In the genomic region with DNA sequence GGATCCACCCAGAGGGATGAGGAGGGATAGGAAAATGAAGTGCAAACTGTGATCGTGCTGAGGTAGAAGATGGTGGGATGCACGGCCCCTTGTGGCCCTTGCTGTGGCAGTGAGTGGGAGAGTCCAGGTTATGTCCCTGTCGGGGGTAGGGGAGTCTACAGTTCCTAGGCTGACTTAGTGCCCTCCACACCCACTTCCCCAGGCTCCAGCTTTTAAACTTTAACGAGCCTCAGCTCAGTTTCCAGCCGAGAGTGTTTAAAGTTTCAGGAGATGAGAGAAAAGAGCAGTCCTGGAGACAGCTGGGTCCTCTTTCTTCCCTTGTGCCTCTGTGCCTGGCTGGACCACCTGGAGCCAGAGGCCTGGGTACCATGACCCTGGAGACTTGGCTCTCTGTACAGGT, we compare ENCODE assay signal across 30 mouse cellular contexts. TPM values are rescaled to one million over a fixed set of nuclear protein-coding genes. Genes with fewer than 3 reads are reported as not detected.
A peak's percentile ranks its signal among the peaks of the same experiment; 100 is the strongest.
DNase-seq lines count a peak whose midpoint lies in the region; ATAC-seq lines count a peak whose summit lies in the region.
"Had no signal": no experiment of that assay in that cellular context is flagged by ENCODE, and none has a peak within 500 bp of the region (broad histone marks: within the 10 kb centered on the region; RNA-seq: fewer than 3 reads in every experiment).

No protein-coding gene starts in this region.

- H3K36me3 ChIP-seq in kidney, embryonic 14.5 days (ENCODE audit: control insufficient read depth, insufficient read depth, low read length): no peaks in the 10 kb centered on the region; the same call in 1 of the 2 replicates
- H3K36me3 ChIP-seq in limb, embryonic 12.5 days: 0 out of 2 replicates have a peak, but pooled peaks cover 5% of the 10 kb centered on the region
- H3K36me3 ChIP-seq in limb, embryonic 10.5 days: no peaks in the 10 kb centered on the region
- H3K36me3 ChIP-seq in liver, embryonic 16.5 days (ENCODE audit: control insufficient read depth, insufficient read depth): no peaks in the 10 kb centered on the region; the same call in 1 of the 2 replicates
- H3K36me3 ChIP-seq: forebrain, embryonic 12.5 days; heart, embryonic 15.5 days; hindbrain, embryonic 12.5 days; midbrain, embryonic 10.5 days; midbrain, embryonic 15.5 days; neural tube, embryonic 15.5 days had no signal

- ATAC-seq in kidney, embryonic 14.5 days (ENCODE audit: low FRiP score, low TSS enrichment): no peak
- ATAC-seq in limb, embryonic 12.5 days (ENCODE audit: insufficient number of reproducible peaks, insufficient read depth, low FRiP score, low TSS enrichment, low read depth): no peak
- ATAC-seq in liver, embryonic 16.5 days (ENCODE audit: low read depth): no peak
- ATAC-seq: CD4-positive, CD25-positive, alpha-beta regulatory T cell, adult 4 months; hindbrain, postnatal 0 days; intestine, embryonic 16.5 days; midbrain, embryonic 15.5 days had no signal

- H3K4me2 ChIP-seq in kidney, embryonic 14.5 days (replicated peaks; ENCODE audit: low read depth, low read length): no peak overlapping the region
- no peak overlapping the region for H3K4me2 ChIP-seq in limb, embryonic 12.5 days
- peak overlapping the region; percentile 4; the same call in 1 of the 2 replicates for H3K4me2 ChIP-seq in liver, embryonic 16.5 days (ENCODE audit: low read depth, low read length)
- H3K4me2 ChIP-seq: forebrain, embryonic 12.5 days; heart, embryonic 15.5 days; hindbrain, embryonic 12.5 days; limb, embryonic 15.5 days; lung, embryonic 15.5 days; midbrain, embryonic 15.5 days; neural tube, embryonic 15.5 days had no signal

- DNase-seq in kidney, adult 9 months: peak; percentile 57
- DNase-seq in limb, embryonic 10.5 days (ENCODE audit: low spot score): no peak
- peak; percentile 34 to 57 for DNase-seq in kidney, postnatal 25 days
- no peak for DNase-seq in heart, adult 9 months (ENCODE audit: low spot score in 2 of 2)
- DNase-seq: adrenal gland, postnatal 25 days; cerebellum, adult 18-20 months; cerebellum, postnatal 14 days; gastrocnemius, postnatal 14 days; heart, postnatal 36 days; right cerebral cortex, postnatal 25 days; thymus, adult 2 months; thymus, postnatal 36 days had no signal

- H3K4me1 ChIP-seq in kidney, embryonic 14.5 days (ENCODE audit: control insufficient read depth, insufficient read depth, low read length): peaks cover 7% of the 10 kb centered on the region
- H3K4me1 ChIP-seq in limb, embryonic 12.5 days (replicated peaks): peaks cover 27% of the 10 kb centered on the region
- H3K4me1 ChIP-seq in limb, embryonic 10.5 days: peaks cover 5% of the 10 kb centered on the region
- H3K4me1 ChIP-seq in liver, embryonic 16.5 days (ENCODE audit: control insufficient read depth, low read depth, low read length): peaks cover 32% of the 10 kb centered on the region

- 21% methylated on average over 5 of the region's 5 CpGs for WGBS in kidney, embryonic 14.5 days
- 35% methylated on average over 5 of the region's 5 CpGs for WGBS in limb, embryonic 12.5 days
- WGBS in limb, embryonic 10.5 days: 60% methylated on average over 5 of the region's 5 CpGs
- 69% methylated on average over 5 of the region's 5 CpGs for whole genome bisulfite sequencing in liver, embryonic 16.5 days (ENCODE audit: insufficient replicate concordance)

- no peak overlapping the region for H3K27ac ChIP-seq in kidney, embryonic 14.5 days (ENCODE audit: low read depth, low read length)
- H3K27ac ChIP-seq in limb, embryonic 12.5 days: no peak overlapping the region
- H3K27ac ChIP-seq in limb, embryonic 10.5 days: no peak overlapping the region
- no peak overlapping the region for H3K27ac ChIP-seq in liver, embryonic 16.5 days (ENCODE audit: low read length)
- H3K27ac ChIP-seq: forebrain, embryonic 12.5 days; heart, embryonic 10.5 days; heart, embryonic 15.5 days; hindbrain, embryonic 12.5 days; hindbrain, postnatal 0 days; layer of hippocampus, adult 2 months; left cerebral cortex, adult 2 months; limb, embryonic 15.5 days; lung, embryonic 15.5 days; midbrain, embryonic 10.5 days; midbrain, embryonic 15.5 days; neural tube, embryonic 15.5 days had no signal

- no peak overlapping the region for H3K4me3 ChIP-seq in kidney, embryonic 14.5 days (ENCODE audit: low read length)
- no peak overlapping the region for H3K4me3 ChIP-seq in limb, embryonic 12.5 days (replicated peaks)
- no peak overlapping the region for H3K4me3 ChIP-seq in limb, embryonic 10.5 days
- no peak overlapping the region for H3K4me3 ChIP-seq in liver, embryonic 16.5 days (ENCODE audit: low read depth, low read length)
- H3K4me3 ChIP-seq: erythroblast, embryonic 14.5 days; forebrain, embryonic 12.5 days; heart, embryonic 10.5 days; heart, embryonic 15.5 days; hindbrain, embryonic 12.5 days; layer of hippocampus, adult 2 months; left cerebral cortex, adult 2 months; limb, embryonic 15.5 days; lung, embryonic 15.5 days; midbrain, embryonic 10.5 days; midbrain, embryonic 15.5 days; neural tube, embryonic 15.5 days had no signal

- H3K9me3 ChIP-seq in kidney, embryonic 14.5 days (ENCODE audit: control insufficient read depth, low read length): no peaks in the 10 kb centered on the region
- H3K9me3 ChIP-seq in limb, embryonic 12.5 days: no peaks in the 10 kb centered on the region
- no peaks in the 10 kb centered on the region for H3K9me3 ChIP-seq in limb, embryonic 10.5 days (replicated peaks)
- no peaks in the 10 kb centered on the region for H3K9me3 ChIP-seq in liver, embryonic 16.5 days (replicated peaks; ENCODE audit: control insufficient read depth, low read length)
- H3K9me3 ChIP-seq: forebrain, embryonic 12.5 days; heart, embryonic 10.5 days; heart, embryonic 15.5 days; hindbrain, embryonic 12.5 days; limb, embryonic 15.5 days; lung, embryonic 15.5 days; midbrain, embryonic 10.5 days; midbrain, embryonic 15.5 days; neural tube, embryonic 15.5 days had no signal

- no peak overlapping the region for H3K9ac ChIP-seq in kidney, embryonic 14.5 days (ENCODE audit: low read depth, low read length)
- 0 out of 2 replicates have a peak overlapping the region, but pooled peaks have one; percentile 32 for H3K9ac ChIP-seq in limb, embryonic 12.5 days (replicated peaks)
- peak overlapping the region; percentile 9; the same call in 1 of the 2 replicates for H3K9ac ChIP-seq in liver, embryonic 16.5 days (ENCODE audit: low read depth, low read length)
- H3K9ac ChIP-seq: forebrain, embryonic 12.5 days; heart, embryonic 15.5 days; hindbrain, embryonic 12.5 days; limb, embryonic 15.5 days; lung, embryonic 15.5 days; midbrain, embryonic 15.5 days; neural tube, embryonic 15.5 days had no signal

- no peaks in the 10 kb centered on the region for H3K27me3 ChIP-seq in kidney, embryonic 14.5 days (ENCODE audit: control insufficient read depth, insufficient read depth, low read length)
- peaks cover 12% of the 10 kb centered on the region for H3K27me3 ChIP-seq in limb, embryonic 12.5 days
- H3K27me3 ChIP-seq in limb, embryonic 10.5 days (ENCODE audit: low read depth, poor library complexity, severe bottlenecking): peaks cover 17% of the 10 kb centered on the region
- H3K27me3 ChIP-seq in liver, embryonic 16.5 days (ENCODE audit: control insufficient read depth, insufficient read depth, low read depth, low read length): no peaks in the 10 kb centered on the region
- H3K27me3 ChIP-seq: limb, embryonic 15.5 days; lung, embryonic 15.5 days; midbrain, embryonic 15.5 days; neural tube, embryonic 15.5 days had no signal

RNA-seq across cellular contexts. Expression of gene Stard10, which starts 10.4 kb away (rescaled TPM):
- polyA plus RNA-seq in kidney, embryonic 14.5 days (2014; fragmentation: Nextera tagmentation; extraction: Ambion mirVana): 49.5 and 59.6 TPM in 2 replicates
- 17.2 and 17.8 TPM in 2 replicates for polyA plus RNA-seq in limb, embryonic 12.5 days (2016; fragmentation: Nextera tagmentation; extraction: Ambion mirVana)
- polyA plus RNA-seq in limb, embryonic 10.5 days (2016; fragmentation: Nextera tagmentation; extraction: Ambion mirVana): 10.1 and 11.7 TPM in 2 replicates
- polyA plus RNA-seq in liver, embryonic 16.5 days (2015; fragmentation: Nextera tagmentation; extraction: Ambion mirVana): 128 and 142 TPM in 2 replicates

RNA-seq across cellular contexts. Expression of gene Arap1, which starts 20.6 kb away (rescaled TPM):
- 70.9 and 92.5 TPM in 2 replicates for polyA plus RNA-seq in kidney, embryonic 14.5 days (2014; fragmentation: Nextera tagmentation; extraction: Ambion mirVana)
- polyA plus RNA-seq in limb, embryonic 12.5 days (2016; fragmentation: Nextera tagmentation; extraction: Ambion mirVana): 18.0 and 24.0 TPM in 2 replicates
- 13.1 and 20.5 TPM in 2 replicates for polyA plus RNA-seq in limb, embryonic 10.5 days (2016; fragmentation: Nextera tagmentation; extraction: Ambion mirVana)
- 17.3 and 22.5 TPM in 2 replicates for polyA plus RNA-seq in liver, embryonic 16.5 days (2015; fragmentation: Nextera tagmentation; extraction: Ambion mirVana)

RNA-seq across cellular contexts. Expression of gene Atg16l2, which starts 25.2 kb away (rescaled TPM):
- polyA plus RNA-seq in kidney, embryonic 14.5 days (2014; fragmentation: Nextera tagmentation; extraction: Ambion mirVana): 7.6 and 10.5 TPM in 2 replicates
- polyA plus RNA-seq in limb, embryonic 12.5 days (2016; fragmentation: Nextera tagmentation; extraction: Ambion mirVana): 23.2 and 25.8 TPM in 2 replicates
- 19.6 and 23.0 TPM in 2 replicates for polyA plus RNA-seq in limb, embryonic 10.5 days (2016; fragmentation: Nextera tagmentation; extraction: Ambion mirVana)
- 7.2 and 7.6 TPM in 2 replicates for polyA plus RNA-seq in liver, embryonic 16.5 days (2015; fragmentation: Nextera tagmentation; extraction: Ambion mirVana)

Comparison
In these comparisons a context has a peak if more than half of its experiments do, and no peak if none do; other contexts are left out.
1. DNase-seq: peak in kidney, adult 9 months (single experiment) and kidney, postnatal 25 days (2 of 2); none in limb, embryonic 10.5 days (single experiment) and heart, adult 9 months (0 of 2).